Mouse (Mus musculus) kidney, postnatal 0 days (tissue): Measurements from ENCODE around the gene Rab1a. TPM values are rescaled to one million over a fixed set of nuclear protein-coding genes. Genes with fewer than 3 reads are reported as not detected.

Source experiments
- ATAC-seq: fragments of 200-750 bp; cut with Nextera tagmentation; replicated peaks from 2 replicates; pipeline ENCODE4 v1.8.0; 2017; ENCODE audit warnings: low read depth, moderate number of reproducible peaks, moderate TSS enrichment, moderate library complexity; ENCODE audit not compliant: low FRiP score
- DNase-seq: peaks from one replicate; pipeline ENCODE4 v3.0.0-alpha.2; 2016; ENCODE audit warnings: low spot score
- H3K27ac ChIP-seq: fragments of 300-500 bp; sonication (generic); 2 replicates; pipeline ENCODE4 v1.5.1; 2014; ENCODE audit warnings: mild to moderate bottlenecking
- H3K27me3 ChIP-seq: fragments of 300-500 bp; sonication (generic); 2 replicates; pipeline ENCODE4 v1.6.1; 2014; ENCODE audit warnings: low read length, mixed read lengths; ENCODE audit not compliant: insufficient read depth
- H3K36me3 ChIP-seq: fragments of 300-500 bp; sonication (generic); 2 replicates; pipeline ENCODE4 v1.6.1; 2014; ENCODE audit warnings: low read length, mixed read lengths; ENCODE audit not compliant: insufficient read depth
- H3K4me1 ChIP-seq: fragments of 300-500 bp; sonication (generic); replicated peaks from 2 replicates; pipeline ENCODE4 v1.6.1; 2014; ENCODE audit warnings: antibody characterized with exemption, low read length, mixed read lengths; ENCODE audit not compliant: insufficient read depth
- H3K4me2 ChIP-seq: fragments of 300-500 bp; sonication (generic); 2 replicates; pipeline ENCODE4 v1.6.1; 2014; ENCODE audit warnings: mild to moderate bottlenecking, low read length, moderate library complexity, mixed read lengths
- H3K4me3 ChIP-seq: fragments of 300-500 bp; sonication (generic); replicated peaks from 2 replicates; pipeline ENCODE4 v1.5.1; 2014; ENCODE audit warnings: low read depth, low read length
- H3K9ac ChIP-seq: fragments of 300-500 bp; sonication (generic); 2 replicates; pipeline ENCODE4 v1.6.1; 2014; ENCODE audit warnings: low read depth, low read length
- H3K9me3 ChIP-seq: fragments of 300-500 bp; sonication (generic); replicated peaks from 2 replicates; pipeline ENCODE4 v1.6.1; 2016; ENCODE audit warnings: low read length, inconsistent platforms, mixed read lengths
- CTCF ChIP-seq: IDR thresholded peaks from 2 replicates; pipeline ENCODE4 v1.5.1; 2016; ENCODE audit warnings: antibody characterized with exemption, low read depth, mild to moderate bottlenecking, moderate library complexity
- WGBS: fragments of 180-500 bp; shearing (Covaris S2); extraction: QIAGEN DNeasy Blood & Tissue Kit; methylation state at CpG from one replicate; pipeline ENCODE4 v1.1.7; 2014; 5-methylcytosine and 5-hydroxymethylcytosine counted together
- polyA plus RNA-seq: library from polyadenylated mRNA; unstranded; fragments of >200 nt; fragmentation: Nextera tagmentation; extraction: Ambion mirVana; gene quantifications from 2 replicates; pipeline ENCODE4 v1.2.1, GENCODE M21; 2015

The Rab1a gene
- polyA plus RNA-seq, 1 experiment from 2014 or later, result 322 TPM

DNA sequence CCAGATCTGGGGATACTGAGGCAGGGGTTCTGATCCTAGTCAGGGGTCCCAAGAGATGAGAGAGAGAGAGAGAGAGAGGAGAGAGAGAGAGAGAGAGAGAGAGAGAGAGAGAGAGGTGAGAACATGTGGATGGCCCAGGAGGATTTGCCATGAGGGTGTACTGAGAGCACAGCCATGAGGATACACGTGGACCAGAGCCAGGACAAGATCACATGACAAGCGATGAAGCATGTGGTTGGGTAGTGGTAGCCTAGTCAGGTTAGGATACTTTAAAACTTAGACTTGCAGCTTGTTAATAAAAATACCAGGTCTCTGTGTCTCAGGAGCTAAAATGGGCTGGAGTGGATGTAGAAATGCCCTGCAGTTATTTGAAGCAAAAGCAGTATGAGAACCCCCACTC, 74.7 kb downstream of the Rab1a start:
- TF ChIP-seq CTCF, result no peak
- no peak overlapping the region for H3K4me2 ChIP-seq
- no peak overlapping the region for H3K4me3 ChIP-seq
- DNase-seq (no peak), ATAC-seq (no peak)
- H3K27ac ChIP-seq, result no peak overlapping the region
- H3K36me3 ChIP-seq, result no peaks in the 10 kb centered on the region
- no peaks in the 10 kb centered on the region for H3K9me3 ChIP-seq
- no peaks in the 10 kb centered on the region for H3K27me3 ChIP-seq
- no peaks in the 10 kb centered on the region for H3K4me1 ChIP-seq
- whole genome bisulfite sequencing, result 70% methylated on average over 2 of the region's 2 CpGs
- H3K9ac ChIP-seq, result no peak overlapping the region

Other genes with a start within 250 kb of the Rab1a start
- gene Actr2, start 88.5 kb upstream of the Rab1a start, polyA plus RNA-seq, result 103 and 111 TPM in 2 replicates
- 22.5 and 24.9 TPM in 2 replicates for gene Cep68, start 48.0 kb downstream of the Rab1a start, polyA plus RNA-seq
- gene Slc1a4, start 131.3 kb downstream of the Rab1a start, polyA plus RNA-seq, result 4.8 and 5.3 TPM in 2 replicates